Mouse (Mus musculus) mature B cell (primary cell): ENCODE measurements around the gene Flt3.

Experiments
- in situ Hi-C: fragments of 300-500 bp; cut with MboI; formaldehyde crosslinking; loops from 2 replicates; pipeline ENCODE4 v1.14.3; 2019

Gene Flt3

GRCm38 (mm10) chr5:147291764-147292505 is 108.4 kb downstream of the Flt3 start:
- in situ Hi-C loops, result no loop called here

DNA sequence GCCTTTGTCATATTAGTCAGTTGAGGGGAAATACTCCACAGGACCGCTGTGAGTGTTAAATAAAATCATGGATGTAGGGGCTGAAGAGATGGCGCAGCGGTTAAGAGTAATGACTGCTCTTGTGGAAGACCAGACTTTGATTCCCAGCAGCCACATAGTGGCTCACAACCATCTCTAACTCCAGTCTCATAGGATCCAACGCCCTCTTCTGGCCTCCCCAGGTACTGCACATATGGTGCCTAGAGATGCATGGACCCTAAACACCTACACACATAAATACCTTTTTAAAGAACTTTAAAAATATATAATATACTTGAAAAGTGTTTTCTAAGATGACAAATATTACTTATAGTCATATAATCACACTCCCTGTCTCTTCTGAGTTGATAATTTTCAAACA is 115.9 kb downstream of the Flt3 start:
- in situ Hi-C loops, result no loop called here
